Mouse (Mus musculus) right cerebral cortex, postnatal 4 days (tissue): ENCODE data around the gene Taf11.
A peak's percentile ranks its signal among the peaks of the same experiment; 100 is the strongest.

Experiments used
- DNase-seq: peaks from one replicate; pipeline ENCODE4 v3.0.0-alpha.2; 2022

Taf11 gene

DNA sequence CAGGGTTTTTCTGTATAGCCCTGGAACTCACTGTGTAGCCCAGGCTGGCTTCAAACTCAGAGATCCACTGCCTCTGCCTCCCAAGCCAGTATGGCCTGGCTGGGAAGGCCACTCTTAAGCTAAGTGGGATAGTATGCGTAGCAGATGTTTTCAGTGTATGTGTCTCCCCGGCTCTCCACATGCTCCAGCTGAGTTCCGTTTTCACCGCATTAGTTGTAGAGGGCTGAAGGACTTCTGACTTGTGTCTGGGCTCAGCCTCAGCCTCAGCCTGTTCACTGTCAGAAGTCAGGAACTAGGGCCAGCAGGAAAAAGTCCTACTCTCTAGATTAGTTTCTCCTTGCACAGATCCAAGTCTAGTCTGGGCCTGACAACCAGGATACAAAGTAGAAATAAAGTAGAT, 6.7 kb upstream of the Taf11 start:
- no peak for DNase-seq

DNA sequence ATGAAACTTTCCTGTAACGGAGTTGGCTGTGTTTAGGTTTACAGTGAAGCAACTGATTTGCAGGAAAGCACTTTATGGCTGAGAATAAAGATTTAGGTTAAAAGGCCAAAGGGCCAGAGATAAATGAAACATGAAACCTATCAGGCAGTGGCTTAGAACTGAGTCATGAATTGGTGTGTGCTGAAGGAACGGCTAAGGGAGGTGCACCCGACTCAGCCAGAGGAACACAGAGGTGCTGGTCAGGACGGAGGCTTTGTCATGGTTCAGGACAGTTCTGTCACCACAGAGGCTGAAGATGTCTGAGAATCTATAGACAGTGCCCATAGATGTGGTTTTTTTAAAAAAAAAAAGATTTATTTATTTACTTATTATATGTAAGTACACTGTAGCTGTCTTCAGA, 5.1 kb upstream of the Taf11 start:
- no peak for DNase-seq

- no peak for DNase-seq
Observed at GRCm38 (mm10) chr17:27911371-27911770, 1.7 kb upstream of the Taf11 start.

- peak; percentile 93 for DNase-seq
Observed at GRCm38 (mm10) chr17:27908888-27909621, 589 bp downstream of the Taf11 start, which contains the start of gene Anks1. Anks1 (plus strand) TSS chr17:27909306.

- no peak for DNase-seq
Observed at GRCm38 (mm10) chr17:27908206-27908887, 1.3 kb downstream of the Taf11 start.

- peak; percentile 95 for DNase-seq
Observed at GRCm38 (mm10) chr17:27907512-27908205, 2.0 kb downstream of the Taf11 start.

DNA sequence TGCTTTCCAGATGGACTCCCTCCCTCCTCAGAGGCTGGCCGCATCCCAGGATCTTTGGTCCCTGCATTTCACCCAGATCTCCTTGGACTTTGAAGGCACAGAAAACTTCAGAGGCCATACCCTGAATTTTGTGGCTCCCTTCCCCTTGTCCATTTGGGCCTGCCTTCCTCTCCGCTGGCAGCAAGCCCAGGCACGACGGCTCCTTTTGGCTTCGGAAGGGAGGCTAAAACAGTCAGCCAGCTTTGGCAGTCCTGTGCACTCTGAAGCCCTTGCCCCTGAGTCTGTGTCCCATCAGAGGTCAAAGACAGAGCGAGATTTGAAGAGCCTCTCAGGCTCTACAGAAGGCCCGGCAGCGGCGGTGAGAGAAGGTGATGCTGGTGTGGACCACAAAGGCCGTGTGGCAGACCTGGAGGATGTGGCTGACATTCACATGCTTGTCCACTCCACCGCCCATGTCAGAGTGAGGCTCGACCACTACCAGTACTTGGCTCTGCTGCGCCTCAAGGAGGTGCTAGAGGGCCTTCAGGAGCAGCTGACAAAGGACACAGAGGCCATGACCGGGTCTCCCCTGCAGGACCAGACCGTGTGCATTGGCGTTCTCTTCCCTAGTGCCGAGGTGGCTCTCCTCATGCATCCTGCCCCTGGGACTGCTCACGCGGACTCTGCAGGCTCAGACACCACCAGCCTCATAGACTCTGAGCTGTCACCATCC, 23.0 kb downstream of the Taf11 start:
- DNase-seq, result peak; percentile 34

GRCm38 (mm10) chr17:27883994-27884393, 25.6 kb downstream of the Taf11 start:
- no peak for DNase-seq

DNA sequence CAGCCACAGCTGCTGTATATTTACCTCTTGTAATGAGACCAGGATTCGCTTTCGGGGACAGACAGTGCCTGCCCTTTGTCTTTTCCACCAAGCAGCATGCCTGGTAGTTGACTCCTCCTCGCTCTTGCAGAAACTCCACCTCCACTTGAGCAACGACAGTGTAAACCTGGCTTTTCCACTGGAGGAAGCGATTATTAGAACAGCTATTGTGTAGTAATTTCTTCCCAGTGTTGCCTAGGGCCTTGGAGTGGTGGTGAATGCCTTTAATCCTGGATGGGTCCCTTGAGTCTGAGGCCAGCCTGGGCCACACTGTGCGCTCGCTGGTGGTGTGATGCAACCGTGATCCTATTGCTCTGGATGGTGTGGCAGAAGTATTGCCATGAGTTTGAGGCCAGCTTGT, 26.5 kb downstream of the Taf11 start:
- no peak for DNase-seq

DNA sequence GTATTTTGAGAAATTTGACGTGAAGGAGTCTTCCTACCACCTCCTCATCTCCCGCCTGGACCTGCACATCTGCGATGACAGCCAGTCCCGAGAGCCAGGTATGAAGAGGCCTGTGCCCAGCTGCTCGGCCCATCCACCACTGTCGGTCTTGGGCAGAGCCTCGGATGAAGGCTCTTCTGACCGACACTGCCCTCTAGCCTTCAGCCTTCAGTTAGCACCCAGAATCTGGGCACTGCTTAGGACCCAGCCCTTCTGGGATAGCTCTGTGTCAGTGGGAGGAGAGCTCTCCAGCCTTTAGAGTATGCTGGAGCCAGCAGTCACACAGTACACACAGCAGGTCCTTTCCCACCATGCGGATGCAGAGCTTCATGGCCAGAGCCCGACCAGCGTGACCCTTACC, 28.1 kb downstream of the Taf11 start:
- no peak for DNase-seq

DNA sequence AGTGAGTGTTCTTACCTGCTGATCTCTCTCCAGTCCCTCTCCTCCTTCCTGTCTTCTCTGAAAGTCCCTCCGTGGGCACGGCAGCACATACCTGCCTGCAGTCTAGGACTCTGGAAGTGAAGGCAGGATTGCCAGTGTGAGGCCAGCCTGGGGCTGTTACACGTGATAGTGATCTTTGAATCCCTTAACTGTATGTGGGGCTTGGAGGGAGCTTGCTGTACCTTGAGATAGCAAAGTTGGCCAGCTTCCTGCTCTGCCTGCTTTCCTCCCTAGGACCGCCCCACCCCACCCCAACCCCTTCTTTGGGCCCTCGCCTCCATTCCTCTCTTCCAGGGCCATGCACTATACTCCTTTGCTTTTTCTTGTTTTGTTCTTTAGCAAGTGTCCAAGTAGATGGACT, 35.1 kb downstream of the Taf11 start:
- no peak for DNase-seq

- DNase-seq, result no peak
Observed at GRCm38 (mm10) chr17:27873583-27873982, 36.1 kb downstream of the Taf11 start.

DNA sequence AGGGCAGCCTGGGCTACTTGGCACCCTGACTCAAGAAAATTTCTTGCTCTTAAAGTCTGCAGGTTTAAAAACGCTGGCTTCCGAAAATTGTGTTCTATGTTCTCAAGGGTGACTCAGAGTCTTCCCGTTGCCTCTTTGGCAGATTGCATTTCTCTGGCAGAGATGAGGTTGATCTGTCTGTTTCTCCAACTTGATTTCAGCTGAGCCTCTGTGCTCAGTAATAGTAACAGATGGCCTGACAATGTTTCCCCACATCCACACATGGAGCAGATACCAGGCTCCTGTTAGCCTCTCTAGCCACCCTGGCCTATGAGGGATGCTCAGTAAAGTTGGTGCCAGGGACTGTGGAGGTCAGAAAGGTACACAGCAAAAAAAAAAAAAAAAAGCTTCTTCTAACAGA, 37.8 kb downstream of the Taf11 start:
- DNase-seq, result no peak

DNA sequence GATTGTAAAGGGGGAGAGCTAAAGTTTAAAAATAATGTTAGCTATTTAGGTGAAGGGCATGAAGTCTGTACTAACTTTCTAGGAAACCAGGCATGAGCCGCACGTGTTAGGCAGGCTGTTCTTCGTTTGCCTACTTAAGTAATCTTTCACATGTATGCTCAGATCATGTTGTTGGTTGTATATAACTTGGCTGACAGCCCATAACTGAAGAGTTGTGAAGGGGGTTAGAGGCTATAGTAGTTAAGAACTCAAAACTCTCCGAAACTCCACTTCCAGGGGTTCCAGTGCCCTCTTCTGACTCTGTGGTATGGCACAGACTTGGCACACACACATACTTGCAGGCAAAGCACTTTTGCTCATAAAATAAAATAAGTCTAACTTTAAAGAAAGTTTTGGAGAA, 42.9 kb downstream of the Taf11 start:
- no peak for DNase-seq

GRCm38 (mm10) chr17:27865461-27865860, 44.2 kb downstream of the Taf11 start:
- DNase-seq, result no peak

GRCm38 (mm10) chr17:27859131-27859530, 50.5 kb downstream of the Taf11 start:
- DNase-seq, result no peak

DNA sequence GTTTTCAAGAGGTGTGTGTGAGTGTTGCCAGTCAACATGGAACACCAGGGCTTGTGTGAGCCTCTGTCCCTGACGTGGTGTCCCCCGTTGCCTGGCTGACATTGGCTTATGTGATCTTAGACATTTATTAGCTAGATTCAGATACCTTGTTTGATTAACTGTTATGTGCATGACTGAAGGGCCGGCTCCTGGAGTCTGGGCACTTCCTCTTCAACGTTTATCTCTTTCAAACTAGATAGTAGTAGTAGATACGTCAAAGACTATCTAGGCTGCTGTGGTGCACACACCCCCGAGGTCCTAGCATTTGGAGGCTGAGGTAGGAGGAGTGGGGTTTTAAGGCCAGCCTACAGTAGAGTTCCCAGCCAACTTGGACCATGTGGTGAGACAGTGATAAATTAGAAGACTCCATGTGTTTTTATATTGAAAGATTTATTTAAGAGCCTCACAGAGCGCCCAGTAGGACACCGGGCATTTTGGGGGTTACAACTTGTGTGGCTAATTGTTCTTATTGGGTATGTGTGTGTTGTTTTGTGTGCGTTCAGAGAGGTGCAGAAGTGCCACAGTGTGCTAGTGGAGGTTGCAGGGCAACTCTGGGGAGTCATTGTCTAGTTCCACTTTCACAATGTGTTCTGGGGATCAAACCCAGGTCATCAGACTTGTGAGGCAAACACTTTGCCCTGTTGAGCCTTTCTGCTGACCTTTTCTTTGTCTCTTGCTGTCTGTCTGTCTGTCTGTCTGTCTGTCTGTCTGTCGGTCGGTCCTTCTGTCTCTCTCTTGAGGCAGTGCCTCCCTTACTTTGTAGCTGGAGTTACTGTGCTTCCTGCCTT, 51.8 kb downstream of the Taf11 start:
- DNase-seq, result no peak

DNA sequence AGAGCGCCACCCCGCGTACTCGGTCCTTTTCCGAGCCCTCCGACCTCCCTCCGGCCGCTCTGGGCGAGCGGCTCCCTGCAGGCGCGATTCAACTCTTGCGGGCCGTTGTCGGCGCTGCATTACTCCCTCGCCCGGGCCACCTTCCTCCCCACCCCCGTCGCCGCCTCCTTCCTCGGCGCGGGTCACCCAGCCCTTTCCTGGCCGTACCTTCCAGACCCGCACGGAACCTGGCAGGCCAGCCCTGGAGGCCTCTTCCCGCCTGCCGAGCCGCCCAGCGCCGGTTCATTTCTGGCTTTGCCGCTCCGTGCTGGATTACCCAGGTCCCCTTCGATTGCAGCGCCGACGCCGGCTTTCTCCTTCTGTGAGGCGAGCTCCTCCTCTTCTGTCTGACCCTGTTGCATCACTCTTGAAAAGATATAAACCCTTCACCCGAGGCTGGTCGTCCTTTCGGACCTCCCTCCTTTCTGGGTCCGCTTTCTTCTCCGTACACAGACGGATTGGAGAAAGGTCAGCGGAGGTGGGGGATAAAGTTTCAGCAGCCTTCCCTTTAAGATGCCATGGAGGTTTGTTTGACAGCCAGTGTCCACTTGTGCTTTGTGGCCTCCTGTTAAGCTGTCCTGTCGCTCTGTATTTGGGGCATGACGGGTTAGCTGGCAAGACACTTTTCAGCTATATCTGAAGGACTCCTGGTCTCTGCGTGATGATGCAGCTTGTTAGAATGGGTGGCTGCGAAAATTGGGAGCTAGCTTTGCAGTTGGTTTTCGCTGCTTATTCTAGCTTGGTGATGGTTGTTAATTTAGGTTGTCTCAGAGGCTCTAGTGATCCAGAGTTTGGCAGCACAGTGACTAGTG, 52.6 kb downstream of the Taf11 start:
- peak; percentile 48 for DNase-seq

GRCm38 (mm10) chr17:27856265-27856797, 53.3 kb downstream of the Taf11 start, which contains the start of gene Uhrf1bp1:
Uhrf1bp1 (plus strand) TSS chr17:27856441.
- peak; percentile 85 for DNase-seq
